Mouse (Mus musculus) retina, postnatal 1 day (tissue): ENCODE data around the gene Sox8.

ENCODE experiments used
- DNase-seq: peaks from one replicate; pipeline ENCODE4 v3.0.0-alpha.2; 2012

The Sox8 gene

GRCm38 (mm10) chr17:25555666-25556629 is 14.5 kb downstream of the Sox8 start:
- DNase-seq = peak; percentile 49

- no peak for DNase-seq
Observed at GRCm38 (mm10) chr17:25555159-25555558, 15.3 kb downstream of the Sox8 start.

- DNase-seq = no peak
Observed at GRCm38 (mm10) chr17:25551313-25551712, 19.2 kb downstream of the Sox8 start.

- no peak for DNase-seq
Observed at GRCm38 (mm10) chr17:25550020-25550419, 20.5 kb downstream of the Sox8 start.

GRCm38 (mm10) chr17:25547026-25547425 is 23.5 kb downstream of the Sox8 start:
- no peak for DNase-seq

GRCm38 (mm10) chr17:25541768-25542167 is 28.7 kb downstream of the Sox8 start:
- DNase-seq = no peak

- no peak for DNase-seq
Observed at GRCm38 (mm10) chr17:25540731-25541130, 29.8 kb downstream of the Sox8 start.

GRCm38 (mm10) chr17:25538945-25539875 is 31.3 kb downstream of the Sox8 start:
- peak; percentile 86 for DNase-seq

GRCm38 (mm10) chr17:25530357-25531022 is 40.0 kb downstream of the Sox8 start:
- DNase-seq = no peak

- DNase-seq = no peak
Observed at GRCm38 (mm10) chr17:25522080-25522479, 48.4 kb downstream of the Sox8 start.

GRCm38 (mm10) chr17:25520492-25520891 is 50.0 kb downstream of the Sox8 start:
- DNase-seq = peak; percentile 79

- peak; percentile 90 for DNase-seq
Observed at GRCm38 (mm10) chr17:25519511-25519910, 51.0 kb downstream of the Sox8 start.

- DNase-seq = peak; percentile 94
Observed at GRCm38 (mm10) chr17:25518144-25518543, 52.3 kb downstream of the Sox8 start.

GRCm38 (mm10) chr17:25516315-25516714 is 54.2 kb downstream of the Sox8 start:
- no peak for DNase-seq
